Mouse (Mus musculus): ENCODE data around the gene Gtf2h1.

GRCm38 (mm10) chr7:46859031-46859430, 63.1 kb downstream of the Gtf2h1 start:
- TF ChIP-seq CTCF (IDR thresholded peaks at IDR 0.05; ENCODE audit: low read depth) (no peak), EP300 (IDR thresholded peaks at IDR 0.05; ENCODE audit: low read depth) (no peak)
